In genomic region chr7:73365511-73365910, GRCm38 (mm10) we compare ENCODE assay signal across 29 mouse cellular contexts. TPM values are rescaled to one million over a fixed set of nuclear protein-coding genes. Genes with fewer than 3 reads are reported as not detected.
A peak's percentile ranks its signal among the peaks of the same experiment; 100 is the strongest.
DNase-seq lines count a peak whose midpoint lies in the region; ATAC-seq and TF ChIP-seq lines count a peak whose summit lies in the region.
"Had no signal": no experiment of that assay in that cellular context is flagged by ENCODE, and none has a peak within 500 bp of the region (broad histone marks: within the 10 kb centered on the region; RNA-seq: fewer than 3 reads in every experiment).

No protein-coding gene starts in this region.

- H3K4me1 ChIP-seq in midbrain, embryonic 15.5 days = peaks cover 10% of the 10 kb centered on the region
- peaks cover 14% of the 10 kb centered on the region for H3K4me1 ChIP-seq in midbrain, embryonic 13.5 days (replicated peaks)
- H3K4me1 ChIP-seq: embryonic facial prominence, embryonic 12.5 days; heart, embryonic 10.5 days; heart, embryonic 15.5 days; liver, embryonic 13.5 days; megakaryocyte, embryonic 14.5 days had no signal

- no peak for ATAC-seq in midbrain, embryonic 15.5 days (replicated peaks)
- no peak for ATAC-seq in midbrain, embryonic 13.5 days
- ATAC-seq: activated CD4-positive, CD25-positive, alpha-beta regulatory T cell, adult 4 months; intestine, postnatal 0 days; lung, postnatal 0 days had no signal

- TF ChIP-seq CTCF in gastrocnemius, adult 2 months (IDR thresholded peaks at IDR 0.05) = no peak
- TF ChIP-seq CTCF in layer of hippocampus, adult 2 months (conservative IDR thresholded peaks at IDR 0.05) = no peak

- H3K27me3 ChIP-seq in midbrain, embryonic 15.5 days (replicated peaks) = no peaks in the 10 kb centered on the region
- H3K27me3 ChIP-seq in midbrain, embryonic 13.5 days = peaks cover 4% of the 10 kb centered on the region; the same call in 1 of the 2 replicates
- H3K27me3 ChIP-seq: neural tube, embryonic 13.5 days had no signal

- peak; percentile 13 for DNase-seq in adrenal gland, adult 2 months
- DNase-seq in adrenal gland, adult 18-20 months (ENCODE audit: low spot score in 2 of 2) = no peak
- DNase-seq in gastrocnemius, adult 2 months = peak; percentile 48
- DNase-seq in gastrocnemius, adult 8-10 months (ENCODE audit: low spot score in 2 of 2) = no peak
- DNase-seq in layer of hippocampus, adult 2 months (ENCODE audit: low spot score in 2 of 2) = no peak
- no peak for DNase-seq in layer of hippocampus, adult 9-10 months (ENCODE audit: low spot score)
- DNase-seq: cerebellum, adult 8-10 months; cerebellum, postnatal 36 days; embryo, embryonic 11 days; gastrocnemius, postnatal 25 days; heart, adult 11 months; kidney, adult 9 months; kidney, postnatal 10 days; liver, embryonic 13.5 days; lung, adult 18-20 months; lung, postnatal 4 days; thymus, adult 18-20 months; thymus, postnatal 25 days had no signal

- no peak overlapping the region for H3K4me3 ChIP-seq in gastrocnemius, adult 2 months
- H3K4me3 ChIP-seq in layer of hippocampus, adult 2 months = no peak overlapping the region
- H3K4me3 ChIP-seq in midbrain, embryonic 15.5 days = no peak overlapping the region
- H3K4me3 ChIP-seq in midbrain, embryonic 13.5 days (replicated peaks) = no peak overlapping the region
- H3K4me3 ChIP-seq: embryonic facial prominence, embryonic 12.5 days; heart, embryonic 10.5 days; heart, embryonic 15.5 days; liver, embryonic 13.5 days; megakaryocyte, embryonic 14.5 days; neural tube, embryonic 13.5 days had no signal

- no peak overlapping the region for H3K4me2 ChIP-seq in midbrain, embryonic 15.5 days
- H3K4me2 ChIP-seq in midbrain, embryonic 13.5 days (replicated peaks) = no peak overlapping the region
- H3K4me2 ChIP-seq: embryonic facial prominence, embryonic 12.5 days; heart, embryonic 15.5 days; liver, embryonic 13.5 days; neural tube, embryonic 13.5 days had no signal

- H3K27ac ChIP-seq in gastrocnemius, adult 2 months = peak overlapping the region; percentile 62
- peak overlapping the region; percentile 85 for H3K27ac ChIP-seq in layer of hippocampus, adult 2 months
- H3K27ac ChIP-seq in midbrain, embryonic 15.5 days = peak overlapping the region; percentile 34; the same call in 1 of the 2 replicates
- H3K27ac ChIP-seq in midbrain, embryonic 13.5 days = no peak overlapping the region
- H3K27ac ChIP-seq: embryonic facial prominence, embryonic 12.5 days; heart, embryonic 10.5 days; heart, embryonic 15.5 days; liver, embryonic 13.5 days; stomach, postnatal 0 days had no signal

- intact Hi-C loops in gastrocnemius, adult 2 months (cut with DNase I) = no loop called here

- no peak overlapping the region for H3K9ac ChIP-seq in midbrain, embryonic 15.5 days
- H3K9ac ChIP-seq in midbrain, embryonic 13.5 days (replicated peaks) = no peak overlapping the region
- H3K9ac ChIP-seq: embryonic facial prominence, embryonic 12.5 days; heart, embryonic 15.5 days; liver, embryonic 13.5 days; neural tube, embryonic 13.5 days had no signal

- 70% methylated on average over 4 of the region's 4 CpGs for WGBS in midbrain, embryonic 15.5 days
- WGBS in midbrain, embryonic 13.5 days = 76% methylated on average over 4 of the region's 4 CpGs

- H3K9me3 ChIP-seq in midbrain, embryonic 15.5 days = no peaks in the 10 kb centered on the region
- H3K9me3 ChIP-seq in midbrain, embryonic 13.5 days = no peaks in the 10 kb centered on the region
- H3K9me3 ChIP-seq: embryonic facial prominence, embryonic 12.5 days; heart, embryonic 10.5 days; heart, embryonic 15.5 days; liver, embryonic 13.5 days; megakaryocyte, embryonic 14.5 days; neural tube, embryonic 13.5 days had no signal

- no peaks in the 10 kb centered on the region for H3K36me3 ChIP-seq in midbrain, embryonic 15.5 days (replicated peaks)
- H3K36me3 ChIP-seq in midbrain, embryonic 13.5 days = 0 out of 2 replicates have a peak, but pooled peaks cover 2% of the 10 kb centered on the region
- H3K36me3 ChIP-seq: embryonic facial prominence, embryonic 12.5 days; heart, embryonic 10.5 days; heart, embryonic 15.5 days; liver, embryonic 13.5 days; neural tube, embryonic 13.5 days had no signal

RNA-seq across cellular contexts. Expression of gene Rgma, which starts 9.8 kb away (rescaled TPM):
- 10 to 100 TPM in 1 of 2 experiments, 1 to 10 TPM in 1; 8.2 to 24.1 TPM for total RNA-seq in adrenal gland, adult 2 months (2021)
- 21.6 and 22.8 TPM in 2 replicates for polyA plus RNA-seq in adrenal gland, adult 2 months (2012; rRNA removed)
- 10 to 100 TPM in 1 of 2 experiments, 1 to 10 TPM in 1; 8.1 to 12.1 TPM for total RNA-seq in adrenal gland, adult 18-20 months (2021)
- 10 to 100 TPM; 46.1 to 52.4 TPM for total RNA-seq in gastrocnemius, adult 2 months (2021)
- 10 to 100 TPM; 42.9 to 60.8 (median 51.4) TPM for total RNA-seq in gastrocnemius, adult 8-10 months (2022)
- 10 to 100 TPM; 45.9 to 53.2 TPM for total RNA-seq in layer of hippocampus, adult 2 months (2021)
- 46.6 and 50.4 TPM in 2 replicates for polyA plus RNA-seq in midbrain, embryonic 15.5 days (2015; fragmentation: Nextera tagmentation; extraction: Ambion mirVana)
- 40.7 and 50.3 TPM in 2 replicates for polyA plus RNA-seq in midbrain, embryonic 13.5 days (2015; fragmentation: Nextera tagmentation; extraction: Ambion mirVana)
- polyA plus RNA-seq: activated CD4-positive, CD25-positive, alpha-beta regulatory T cell, adult 4 months had no signal

Comparison
In these comparisons a context has a peak if more than half of its experiments do, and no peak if none do; other contexts are left out.
1. DNase-seq: peak in adrenal gland, adult 2 months (single experiment) and gastrocnemius, adult 2 months (single experiment); none in adrenal gland, adult 18-20 months (0 of 2), gastrocnemius, adult 8-10 months (0 of 2), layer of hippocampus, adult 2 months (0 of 2) and layer of hippocampus, adult 9-10 months (single experiment).